Mouse (Mus musculus): ENCODE measurements around the gene Zfp217.

DNA sequence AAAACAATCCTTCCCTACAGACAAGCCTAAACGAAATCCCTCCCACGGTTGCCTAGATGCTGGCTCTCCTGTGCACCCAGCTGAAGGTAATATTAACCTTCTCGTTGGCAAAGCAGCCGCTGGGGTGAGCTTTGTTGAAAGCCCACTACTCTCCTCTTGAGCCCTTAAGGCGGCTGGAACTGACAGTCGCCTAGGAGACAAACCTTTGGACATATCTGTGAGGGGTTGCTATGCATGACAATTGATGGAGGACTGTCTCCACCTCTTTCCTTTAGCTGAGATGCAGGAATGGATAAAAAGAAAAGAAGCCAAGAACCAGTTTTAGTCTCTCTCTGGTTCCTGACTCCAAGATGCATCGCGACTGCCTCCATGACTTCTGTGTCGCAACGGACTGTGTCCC lies 17.7 kb upstream of the Zfp217 start:
- TF ChIP-seq EP300 (IDR thresholded peaks at IDR 0.05; ENCODE audit: low read depth) (no peak), CTCF (IDR thresholded peaks at IDR 0.05; ENCODE audit: low read depth) (no peak)
